Mouse (Mus musculus) brain, adult 2 months (tissue): Measurements from ENCODE around the gene Pla2g12a.

ENCODE experiments used
- DNase-seq: peaks from one replicate; pipeline ENCODE4 v3.0.0; 2011; ENCODE audit warnings: low read depth, low spot score

Pla2g12a gene

GRCm38 (mm10) chr3:129878405-129879021 is at the start of gene Pla2g12a:
Pla2g12a (plus strand) TSS chr3:129878606.
- peak; percentile 94 for DNase-seq

GRCm38 (mm10) chr3:129830626-129831025 is 47.8 kb upstream of the Pla2g12a start:
- no peak for DNase-seq

GRCm38 (mm10) chr3:129831035-129831568 is 47.3 kb upstream of the Pla2g12a start, which contains the start of gene Gar1:
Gar1 (minus strand) TSS chr3:129831396.
- DNase-seq = peak; percentile 99

- DNase-seq = no peak
Observed at GRCm38 (mm10) chr3:129835388-129835934, 42.9 kb upstream of the Pla2g12a start, which contains the start of gene Cfi. Cfi (plus strand) TSS chr3:129835884.

GRCm38 (mm10) chr3:129836051-129836697 is 42.2 kb upstream of the Pla2g12a start:
- DNase-seq = peak; percentile 5

GRCm38 (mm10) chr3:129836965-129837364 is 41.4 kb upstream of the Pla2g12a start:
- no peak for DNase-seq

- DNase-seq = no peak
Observed at GRCm38 (mm10) chr3:129838017-129838416, 40.4 kb upstream of the Pla2g12a start.

GRCm38 (mm10) chr3:129845868-129846267 is 32.5 kb upstream of the Pla2g12a start:
- no peak for DNase-seq

GRCm38 (mm10) chr3:129846846-129847245 is 31.6 kb upstream of the Pla2g12a start:
- no peak for DNase-seq

- DNase-seq = no peak
Observed at GRCm38 (mm10) chr3:129862592-129862991, 15.8 kb upstream of the Pla2g12a start.

- DNase-seq = peak; percentile 26
Observed at GRCm38 (mm10) chr3:129863698-129864097, 14.7 kb upstream of the Pla2g12a start.

GRCm38 (mm10) chr3:129877327-129877726 is 1.1 kb upstream of the Pla2g12a start:
- no peak for DNase-seq

GRCm38 (mm10) chr3:129879131-129879757 is 838 bp downstream of the Pla2g12a start:
- DNase-seq = peak; percentile 43

- no peak for DNase-seq
Observed at GRCm38 (mm10) chr3:129879913-129880312, 1.5 kb downstream of the Pla2g12a start.

GRCm38 (mm10) chr3:129880925-129881593 is 2.7 kb downstream of the Pla2g12a start:
- DNase-seq = no peak

GRCm38 (mm10) chr3:129885577-129885976 is 7.2 kb downstream of the Pla2g12a start:
- DNase-seq = no peak

- no peak for DNase-seq
Observed at GRCm38 (mm10) chr3:129886430-129886829, 8.0 kb downstream of the Pla2g12a start.

GRCm38 (mm10) chr3:129887779-129888517 is 9.5 kb downstream of the Pla2g12a start:
- DNase-seq = no peak

GRCm38 (mm10) chr3:129892003-129892402 is 13.6 kb downstream of the Pla2g12a start:
- no peak for DNase-seq

- DNase-seq = no peak
Observed at GRCm38 (mm10) chr3:129893143-129893542, 14.7 kb downstream of the Pla2g12a start.

GRCm38 (mm10) chr3:129896591-129896990 is 18.2 kb downstream of the Pla2g12a start:
- DNase-seq = no peak
